Mouse (Mus musculus) intestine, embryonic 15.5 days (tissue): ENCODE measurements around the gene Plxnb3. TPM values are rescaled to one million over a fixed set of nuclear protein-coding genes. Genes with fewer than 3 reads are reported as not detected.

Source experiments
- ATAC-seq: fragments of 200-750 bp; cut with Nextera tagmentation; 2 replicates; pipeline ENCODE4 v1.8.0; 2017; ENCODE audit warnings: moderate TSS enrichment, moderate library complexity
- H3K27ac ChIP-seq: fragments of 300-500 bp; sonication (generic); 2 replicates; pipeline ENCODE4 v1.5.1; 2015; ENCODE audit warnings: mild to moderate bottlenecking, inconsistent platforms
- H3K27me3 ChIP-seq: fragments of 300-500 bp; sonication (generic); replicated peaks from 2 replicates; pipeline ENCODE4 v1.6.1; 2015; ENCODE audit warnings: inconsistent platforms
- H3K36me3 ChIP-seq: fragments of 300-500 bp; sonication (generic); 2 replicates; pipeline ENCODE4 v1.6.1; 2015; ENCODE audit warnings: inconsistent platforms
- H3K4me1 ChIP-seq: fragments of 300-500 bp; sonication (generic); replicated peaks from 2 replicates; pipeline ENCODE4 v1.6.1; 2015; ENCODE audit warnings: inconsistent platforms
- H3K4me2 ChIP-seq: fragments of 300-500 bp; sonication (generic); replicated peaks from 2 replicates; pipeline ENCODE4 v1.6.1; 2015; ENCODE audit warnings: mild to moderate bottlenecking, inconsistent platforms
- H3K4me3 ChIP-seq: fragments of 300-500 bp; sonication (generic); replicated peaks from 2 replicates; pipeline ENCODE4 v1.5.1; 2015; ENCODE audit warnings: inconsistent platforms
- H3K9ac ChIP-seq: fragments of 300-500 bp; sonication (generic); 2 replicates; pipeline ENCODE4 v1.6.1; 2015; ENCODE audit warnings: inconsistent platforms
- H3K9me3 ChIP-seq: fragments of 300-500 bp; sonication (generic); 2 replicates; pipeline ENCODE4 v1.6.1; 2016; ENCODE audit warnings: inconsistent platforms
- WGBS: fragments of 180-500 bp; shearing (Covaris S2); methylation state at CpG from one replicate; pipeline ENCODE4 v1.1.7; 2015; 5-methylcytosine and 5-hydroxymethylcytosine counted together
- polyA plus RNA-seq: library from polyadenylated mRNA; unstranded; fragments of >200 nt; fragmentation: Nextera tagmentation; extraction: Ambion mirVana; gene quantifications from 2 replicates; pipeline ENCODE4 v1.2.1, GENCODE M21; 2015

The Plxnb3 gene
- polyA plus RNA-seq, 1 experiment from 2014 or later: 0.38 TPM

GRCm38 (mm10) chrX:73744774-73745481, 12.0 kb upstream of the Plxnb3 start:
- 74% methylated on average over 1 of the region's 1 CpGs for WGBS
- Histone ChIP-seq H3K4me3 (no peak overlapping the region), H3K36me3 (no peaks in the 10 kb centered on the region), H3K9ac (no peak overlapping the region), H3K27ac (no peak overlapping the region), H3K27me3 (no peaks in the 10 kb centered on the region), H3K4me2 (no peak overlapping the region), H3K9me3 (no peaks in the 10 kb centered on the region), H3K4me1 (no peaks in the 10 kb centered on the region)
- peak; percentile 61 for ATAC-seq

GRCm38 (mm10) chrX:73748977-73749376, 7.9 kb upstream of the Plxnb3 start:
- 97% methylated on average over 1 of the region's 1 CpGs for WGBS
- ATAC-seq: no peak
- no peaks in the 10 kb centered on the region for H3K4me1 ChIP-seq

GRCm38 (mm10) chrX:73758611-73759290, 1.9 kb downstream of the Plxnb3 start:
- Histone ChIP-seq H3K4me1 (no peaks in the 10 kb centered on the region), H3K9me3 (no peaks in the 10 kb centered on the region), H3K27ac (no peak overlapping the region), H3K4me3 (no peak overlapping the region), H3K9ac (no peak overlapping the region), H3K36me3 (no peaks in the 10 kb centered on the region), H3K4me2 (no peak overlapping the region), H3K27me3 (peaks cover 6% of the 10 kb centered on the region)
- no peak for ATAC-seq
- WGBS: 88% methylated on average over 13 of the region's 13 CpGs

More at GRCm38 (mm10) chrX:73748977-73749376, 7.9 kb upstream of the Plxnb3 start:
- H3K4me2 ChIP-seq: no peak overlapping the region
- no peak overlapping the region for H3K27ac ChIP-seq
- H3K9me3 ChIP-seq: no peaks in the 10 kb centered on the region
- H3K4me3 ChIP-seq: no peak overlapping the region
- H3K27me3 ChIP-seq: no peaks in the 10 kb centered on the region
- no peaks in the 10 kb centered on the region for H3K36me3 ChIP-seq
- no peak overlapping the region for H3K9ac ChIP-seq

GRCm38 (mm10) chrX:73765311-73765710, 8.4 kb downstream of the Plxnb3 start:
- Histone ChIP-seq H3K36me3 (no peaks in the 10 kb centered on the region), H3K4me3 (no peak overlapping the region), H3K4me2 (no peak overlapping the region), H3K27me3 (no peaks in the 10 kb centered on the region), H3K9me3 (no peaks in the 10 kb centered on the region), H3K4me1 (no peaks in the 10 kb centered on the region), H3K9ac (no peak overlapping the region), H3K27ac (no peak overlapping the region)
- WGBS: 73% methylated on average over 1 of the region's 1 CpGs
- ATAC-seq: no peak

- Histone ChIP-seq H3K4me2 (no peak overlapping the region), H3K9ac (no peak overlapping the region), H3K27me3 (no peaks in the 10 kb centered on the region), H3K27ac (no peak overlapping the region), H3K9me3 (no peaks in the 10 kb centered on the region), H3K36me3 (no peaks in the 10 kb centered on the region), H3K4me1 (no peaks in the 10 kb centered on the region), H3K4me3 (no peak overlapping the region)
- no peak for ATAC-seq
- WGBS: 65% methylated on average over 9 of the region's 9 CpGs
These were observed 10.4 kb downstream of the Plxnb3 start for GRCm38 (mm10) chrX:73767267-73767666.

- Histone ChIP-seq H3K36me3 (no peaks in the 10 kb centered on the region), H3K27me3 (no peaks in the 10 kb centered on the region), H3K9ac (no peak within 1 kb of the TSS), H3K4me3 (no peak within 1 kb of the TSS), H3K4me2 (no peak within 1 kb of the TSS), H3K4me1 (no peaks in the 10 kb centered on the region), H3K27ac (no peak within 1 kb of the TSS), H3K9me3 (no peaks in the 10 kb centered on the region)
- WGBS: 48% methylated on average over 9 of the region's 9 CpGs
- ATAC-seq: no peak; the same call in 1 of the 2 replicates
These were observed 17.4 kb downstream of the Plxnb3 start, which contains the start of gene Srpk3 for GRCm38 (mm10) chrX:73774168-73774760. Srpk3 (plus strand) TSS chrX:73774405.

GRCm38 (mm10) chrX:73774802-73775483, 18.1 kb downstream of the Plxnb3 start:
- WGBS: 68% methylated on average over 10 of the region's 10 CpGs

GRCm38 (mm10) chrX:73782227-73782626, 25.3 kb downstream of the Plxnb3 start:
- Histone ChIP-seq H3K27ac (no peak overlapping the region), H3K36me3 (no peaks in the 10 kb centered on the region; the same call in 1 of the 2 replicates), H3K9ac (no peak overlapping the region), H3K4me2 (no peak overlapping the region), H3K9me3 (no peaks in the 10 kb centered on the region), H3K4me1 (no peaks in the 10 kb centered on the region), H3K27me3 (no peaks in the 10 kb centered on the region), H3K4me3 (no peak overlapping the region)
- WGBS: 84% methylated on average over 3 of the region's 3 CpGs
- no peak for ATAC-seq

More at GRCm38 (mm10) chrX:73774802-73775483, 18.1 kb downstream of the Plxnb3 start:
- Histone ChIP-seq H3K9me3 (no peaks in the 10 kb centered on the region), H3K27ac (no peak overlapping the region), H3K4me1 (no peaks in the 10 kb centered on the region), H3K36me3 (no peaks in the 10 kb centered on the region), H3K27me3 (no peaks in the 10 kb centered on the region), H3K4me2 (no peak overlapping the region), H3K9ac (no peak overlapping the region), H3K4me3 (no peak overlapping the region)
- peak; percentile 79 for ATAC-seq

- H3K4me3 ChIP-seq: peak overlapping the region; percentile 58
- H3K27me3 ChIP-seq: no peaks in the 10 kb centered on the region
- no peaks in the 10 kb centered on the region for H3K9me3 ChIP-seq
- H3K4me2 ChIP-seq: peak overlapping the region; percentile 56
- no peak for ATAC-seq
- no peaks in the 10 kb centered on the region for H3K4me1 ChIP-seq
- no peaks in the 10 kb centered on the region; the same call in 1 of the 2 replicates for H3K36me3 ChIP-seq
- H3K27ac ChIP-seq: peak overlapping the region; percentile 93; the same call in 1 of the 2 replicates
- H3K9ac ChIP-seq: peak overlapping the region; percentile 53
These were observed 28.8 kb downstream of the Plxnb3 start for GRCm38 (mm10) chrX:73785666-73786065.

GRCm38 (mm10) chrX:73786364-73787224, 29.7 kb downstream of the Plxnb3 start, which contains the start of the genes Idh3g and Ssr4:
Idh3g (minus strand) TSS chrX:73786897.
Ssr4 (plus strand) TSS chrX:73787028.
- no peaks in the 10 kb centered on the region for H3K36me3 ChIP-seq
- 18% methylated on average over 52 of the region's 52 CpGs for WGBS
- peak within 1 kb of the TSS; percentile 58 for H3K4me3 ChIP-seq
- H3K9ac ChIP-seq: peak within 1 kb of the TSS; percentile 69
- no peaks in the 10 kb centered on the region for H3K27me3 ChIP-seq
- peak within 1 kb of the TSS; percentile 93 for H3K27ac ChIP-seq
- H3K9me3 ChIP-seq: no peaks in the 10 kb centered on the region
- H3K4me2 ChIP-seq: peak within 1 kb of the TSS; percentile 56
- no peaks in the 10 kb centered on the region for H3K4me1 ChIP-seq
- peak; percentile 97 for ATAC-seq

GRCm38 (mm10) chrX:73787225-73787558, 30.3 kb downstream of the Plxnb3 start:
- Histone ChIP-seq H3K9me3 (no peaks in the 10 kb centered on the region), H3K4me3 (peak overlapping the region; percentile 58), H3K27ac (peak overlapping the region; percentile 73), H3K27me3 (no peaks in the 10 kb centered on the region), H3K36me3 (no peaks in the 10 kb centered on the region), H3K4me1 (no peaks in the 10 kb centered on the region), H3K9ac (peak overlapping the region; percentile 69), H3K4me2 (peak overlapping the region; percentile 54)
- 17% methylated on average over 20 of the region's 22 CpGs for WGBS
- ATAC-seq: no peak; the same call in 1 of the 2 replicates
